Mouse (Mus musculus) neural tube, embryonic 15.5 days (tissue): Measurements from ENCODE around the gene Farp2. TPM values are rescaled to one million over a fixed set of nuclear protein-coding genes. Genes with fewer than 3 reads are reported as not detected.

Source experiments
- ATAC-seq: fragments of 200-750 bp; cut with Nextera tagmentation; 2 replicates; pipeline ENCODE4 v1.8.0; 2017; ENCODE audit warnings: mild to moderate bottlenecking, moderate TSS enrichment, moderate library complexity; ENCODE audit not compliant: low FRiP score
- H3K27ac ChIP-seq: fragments of 300-500 bp; sonication (generic); replicated peaks from 2 replicates; pipeline ENCODE4 v1.5.1; 2015; ENCODE audit warnings: mild to moderate bottlenecking, inconsistent platforms
- H3K27me3 ChIP-seq: fragments of 300-500 bp; sonication (generic); replicated peaks from 2 replicates; pipeline ENCODE4 v1.6.1; 2015; ENCODE audit warnings: inconsistent platforms
- H3K36me3 ChIP-seq: fragments of 300-500 bp; sonication (generic); 2 replicates; pipeline ENCODE4 v1.6.1; 2015; ENCODE audit warnings: inconsistent platforms
- H3K4me1 ChIP-seq: fragments of 300-500 bp; sonication (generic); 2 replicates; pipeline ENCODE4 v1.6.1; 2015; ENCODE audit warnings: inconsistent platforms
- H3K4me2 ChIP-seq: fragments of 300-500 bp; sonication (generic); 2 replicates; pipeline ENCODE4 v1.6.1; 2015; ENCODE audit warnings: inconsistent platforms, mild to moderate bottlenecking, moderate library complexity
- H3K4me3 ChIP-seq: fragments of 300-500 bp; sonication (generic); replicated peaks from 2 replicates; pipeline ENCODE4 v1.5.1; 2015; ENCODE audit warnings: mild to moderate bottlenecking, inconsistent platforms
- H3K9ac ChIP-seq: fragments of 300-500 bp; sonication (generic); replicated peaks from 2 replicates; pipeline ENCODE4 v1.6.1; 2015; ENCODE audit warnings: mild to moderate bottlenecking, inconsistent platforms
- H3K9me3 ChIP-seq: fragments of 300-500 bp; sonication (generic); replicated peaks from 2 replicates; pipeline ENCODE4 v1.6.1; 2016; ENCODE audit warnings: inconsistent platforms
- polyA plus RNA-seq: library from polyadenylated mRNA; unstranded; fragments of >200 nt; fragmentation: Nextera tagmentation; extraction: Ambion mirVana; gene quantifications from 2 replicates; pipeline ENCODE4 v1.2.1, GENCODE M21; 2015

Gene Farp2
- polyA plus RNA-seq, 1 experiment from 2014 or later, result 4.9 TPM

- Histone ChIP-seq H3K4me2 (no peak overlapping the region), H3K4me1 (peaks cover 13% of the 10 kb centered on the region), H3K36me3 (no peaks in the 10 kb centered on the region), H3K27ac (no peak overlapping the region), H3K9ac (no peak overlapping the region), H3K4me3 (no peak overlapping the region), H3K9me3 (no peaks in the 10 kb centered on the region), H3K27me3 (no peaks in the 10 kb centered on the region)
- ATAC-seq, result no peak
These were observed 158.1 kb downstream of the Farp2 start for GRCm38 (mm10) chr1:93669941-93670340.

Other genes starting within 250 kb of the Farp2 start
- gene Mterf4, start 206.2 kb upstream of the Farp2 start, polyA plus RNA-seq, result 34.2 and 34.6 TPM in 2 replicates
- 52.7 and 54.1 TPM in 2 replicates for gene Ppp1r7, start 169.2 kb upstream of the Farp2 start, polyA plus RNA-seq
- 5.1 and 7.7 TPM in 2 replicates for gene Pask, start 168.6 kb upstream of the Farp2 start, polyA plus RNA-seq
- 1.4 TPM in 2 replicates for gene Ano7, start 138.1 kb upstream of the Farp2 start, polyA plus RNA-seq
- gene Hdlbp, start 33.3 kb upstream of the Farp2 start, polyA plus RNA-seq, result 70.8 and 85.2 TPM in 2 replicates
- 300 and 346 TPM in 2 replicates for gene Stk25, start 146.6 kb downstream of the Farp2 start, polyA plus RNA-seq
- 86.3 and 86.6 TPM in 2 replicates for gene Bok, start 173.6 kb downstream of the Farp2 start, polyA plus RNA-seq
- 80.1 and 83.0 TPM in 2 replicates for gene Atg4b, start 239.4 kb downstream of the Farp2 start, polyA plus RNA-seq
- 45.4 and 53.2 TPM in 2 replicates for gene Thap4, start 242.8 kb downstream of the Farp2 start, polyA plus RNA-seq